Comparison of ENCODE assay signal across 17 mouse cellular contexts in genomic region chr7:67287456-67287855, GRCm38 (mm10).
A peak's percentile ranks its signal among the peaks of the same experiment; 100 is the strongest.
DNase-seq lines count a peak whose midpoint lies in the region; ATAC-seq and TF ChIP-seq lines count a peak whose summit lies in the region.
"Had no signal": no experiment of that assay in that cellular context is flagged by ENCODE, and none has a peak within 500 bp of the region (broad histone marks: within the 10 kb centered on the region; RNA-seq: fewer than 3 reads in every experiment).

No protein-coding gene starts in this region.

- peak; percentile 57; the same call in 1 of the 2 replicates for ATAC-seq in intestine, postnatal 0 days
- ATAC-seq: forebrain, postnatal 0 days had no signal

- TF ChIP-seq CTCF in intestine, postnatal 0 days (IDR thresholded peaks at IDR 0.05; ENCODE audit: low read depth), result no peak

- no peaks in the 10 kb centered on the region for H3K9me3 ChIP-seq in intestine, postnatal 0 days (ENCODE audit: control insufficient read depth)
- H3K9me3 ChIP-seq: limb, embryonic 15.5 days; midbrain, embryonic 12.5 days had no signal

- DNase-seq in layer of hippocampus, adult 9-11 months, result peak; percentile 8
- DNase-seq in layer of hippocampus, adult 18-20 months (ENCODE audit: low spot score in 2 of 2), result no peak
- DNase-seq in 416B (ENCODE audit: low read depth) (peak; percentile 55), MN1 (ENCODE audit: low spot score) (no peak)
- peak; percentile 77 for DNase-seq in adrenal gland, adult 2 months
- DNase-seq in cerebellum, adult 11 months, result no peak
- DNase-seq in thymus, postnatal 10 days (ENCODE audit: low spot score in 2 of 2), result no peak
- DNase-seq: forebrain, postnatal 0 days; gastrocnemius, postnatal 36 days; heart, postnatal 10 days; kidney, postnatal 14 days; lung, postnatal 14 days; retina, postnatal 1 day; thymus, adult 2 months had no signal

- H3K4me3 ChIP-seq in intestine, postnatal 0 days (ENCODE audit: low read depth, low read length), result no peak overlapping the region
- H3K4me3 ChIP-seq: limb, embryonic 15.5 days; midbrain, embryonic 12.5 days had no signal

- H3K4me1 ChIP-seq in intestine, postnatal 0 days (replicated peaks; ENCODE audit: control insufficient read depth, insufficient read depth, low read length), result no peaks in the 10 kb centered on the region
- H3K4me1 ChIP-seq: limb, embryonic 15.5 days; midbrain, embryonic 12.5 days had no signal

- no peak overlapping the region for H3K4me2 ChIP-seq in intestine, postnatal 0 days (replicated peaks; ENCODE audit: low read depth)
- H3K4me2 ChIP-seq: limb, embryonic 15.5 days; midbrain, embryonic 12.5 days had no signal

- H3K9ac ChIP-seq in intestine, postnatal 0 days (ENCODE audit: low read depth, low read length), result no peak overlapping the region
- H3K9ac ChIP-seq: forebrain, postnatal 0 days; limb, embryonic 15.5 days; midbrain, embryonic 12.5 days had no signal

- 50% methylated on average over 4 of the region's 4 CpGs for WGBS in intestine, postnatal 0 days

- H3K27ac ChIP-seq in intestine, postnatal 0 days (ENCODE audit: low read depth, low read length), result no peak overlapping the region
- H3K27ac ChIP-seq: limb, embryonic 15.5 days; midbrain, embryonic 12.5 days had no signal

- no peaks in the 10 kb centered on the region; the same call in 1 of the 2 replicates for H3K36me3 ChIP-seq in intestine, postnatal 0 days (ENCODE audit: control insufficient read depth, insufficient read depth)
- H3K36me3 ChIP-seq: limb, embryonic 15.5 days; midbrain, embryonic 12.5 days had no signal

- no peaks in the 10 kb centered on the region for H3K27me3 ChIP-seq in intestine, postnatal 0 days (replicated peaks; ENCODE audit: control insufficient read depth, insufficient read depth, low read length)
- H3K27me3 ChIP-seq: limb, embryonic 15.5 days; midbrain, embryonic 12.5 days had no signal

Comparison
In these comparisons a context has a peak if more than half of its experiments do, and no peak if none do; other contexts are left out.
1. DNase-seq: peak in layer of hippocampus, adult 9-11 months (single experiment), 416B (single experiment) and adrenal gland, adult 2 months (single experiment); none in layer of hippocampus, adult 18-20 months (0 of 2), MN1 (single experiment), cerebellum, adult 11 months (single experiment) and thymus, postnatal 10 days (0 of 2).